Mouse (Mus musculus): ENCODE results near the gene Olfr806. TPM values are rescaled to one million over a fixed set of nuclear protein-coding genes. Genes with fewer than 3 reads are reported as not detected.

The Olfr806 gene
- not detected in 2 replicates for polyA plus RNA-seq (2015; fragmentation: Nextera tagmentation; extraction: Ambion mirVana)

DNA sequence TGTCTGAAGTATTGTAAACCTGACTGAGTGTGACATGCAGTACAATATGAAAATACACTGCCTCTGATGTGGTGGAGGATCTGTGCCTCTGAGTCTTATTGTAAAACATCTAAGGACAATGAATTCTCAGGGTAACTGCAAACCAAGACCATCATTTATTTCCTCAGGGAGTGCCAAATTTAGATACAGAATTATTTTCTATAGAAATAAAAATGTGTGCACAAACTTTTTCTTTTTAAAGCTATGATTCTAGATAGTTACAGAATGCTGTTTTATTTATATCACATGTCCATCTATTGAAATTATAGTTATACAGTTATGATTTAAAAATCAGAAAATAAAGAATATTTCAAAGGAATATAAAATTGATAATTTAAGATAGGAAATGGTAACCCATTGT is at the start of gene Olfr806:
Gene Olfr806 (minus strand): TSS at position 101 of the 400 bp plus-strand sequence.
- no peak within 1 kb of the TSS for H3K9ac ChIP-seq
- no peaks in the 10 kb centered on the region for H3K36me3 ChIP-seq
- H3K9me3 ChIP-seq = no peaks in the 10 kb centered on the region
- no peak within 1 kb of the TSS for H3K27ac ChIP-seq (replicated peaks)
- H3K4me2 ChIP-seq = no peak within 1 kb of the TSS
- H3K27me3 ChIP-seq = no peaks in the 10 kb centered on the region
- no peak within 1 kb of the TSS for H3K4me3 ChIP-seq
- H3K4me1 ChIP-seq (replicated peaks) = no peaks in the 10 kb centered on the region
- no peak for ATAC-seq (ENCODE audit: low read depth)

DNA sequence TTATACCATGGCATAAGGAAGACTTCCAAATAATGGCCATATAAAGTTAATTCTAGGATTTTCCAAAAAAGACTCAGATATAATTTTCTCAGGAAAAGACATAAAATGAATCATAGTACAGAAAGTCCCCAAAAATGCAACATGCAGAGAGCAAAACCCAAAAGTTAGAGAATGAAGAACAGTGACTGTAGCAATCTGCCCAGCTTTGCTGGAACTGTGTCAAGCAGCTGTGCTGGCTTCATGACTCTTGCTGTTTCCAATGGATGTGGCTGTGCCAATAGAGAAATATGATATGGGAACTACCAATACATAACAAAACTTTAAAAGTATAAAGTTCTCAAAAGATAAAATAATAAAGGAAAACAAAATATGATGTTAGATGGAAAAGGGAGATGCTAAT is 36.4 kb upstream of the Olfr806 start:
- no peaks in the 10 kb centered on the region for H3K36me3 ChIP-seq
- no peaks in the 10 kb centered on the region for H3K9me3 ChIP-seq
- no peak overlapping the region for H3K4me3 ChIP-seq
- H3K4me2 ChIP-seq = no peak overlapping the region
- H3K27ac ChIP-seq (replicated peaks) = no peak overlapping the region
- H3K27me3 ChIP-seq = no peaks in the 10 kb centered on the region
- no peaks in the 10 kb centered on the region for H3K4me1 ChIP-seq (replicated peaks)
- no peak overlapping the region for H3K9ac ChIP-seq
- ATAC-seq (ENCODE audit: low read depth) = no peak

DNA sequence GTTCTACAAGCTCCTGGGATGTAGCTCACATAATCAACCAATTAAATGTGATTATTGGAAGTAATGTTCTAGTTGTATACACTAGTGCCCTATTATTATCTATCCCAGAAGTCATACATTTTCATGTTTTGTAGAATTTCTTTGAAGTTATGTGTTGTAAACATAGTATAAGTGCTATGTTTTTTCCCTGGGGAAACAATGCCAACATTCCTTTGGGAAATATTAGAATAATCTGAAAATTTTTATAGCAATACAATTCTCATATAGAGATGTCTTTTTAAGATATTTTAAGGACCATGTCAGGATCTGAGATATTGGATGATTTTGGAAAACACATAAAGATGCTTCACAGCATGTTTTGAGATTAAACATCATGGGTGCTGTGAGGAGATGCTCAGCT is 32.6 kb upstream of the Olfr806 start, which contains the start of gene Olfr809:
Gene Olfr809 (plus strand): TSS at position 301 of the 400 bp plus-strand sequence.
- ATAC-seq (ENCODE audit: low read depth) = no peak
- no peak within 1 kb of the TSS for H3K27ac ChIP-seq (replicated peaks)
- no peaks in the 10 kb centered on the region for H3K36me3 ChIP-seq
- H3K4me2 ChIP-seq = no peak within 1 kb of the TSS
- no peaks in the 10 kb centered on the region for H3K4me1 ChIP-seq (replicated peaks)
- no peaks in the 10 kb centered on the region for H3K9me3 ChIP-seq
- no peak within 1 kb of the TSS for H3K4me3 ChIP-seq
- no peak within 1 kb of the TSS for H3K9ac ChIP-seq
- H3K27me3 ChIP-seq = no peaks in the 10 kb centered on the region

DNA sequence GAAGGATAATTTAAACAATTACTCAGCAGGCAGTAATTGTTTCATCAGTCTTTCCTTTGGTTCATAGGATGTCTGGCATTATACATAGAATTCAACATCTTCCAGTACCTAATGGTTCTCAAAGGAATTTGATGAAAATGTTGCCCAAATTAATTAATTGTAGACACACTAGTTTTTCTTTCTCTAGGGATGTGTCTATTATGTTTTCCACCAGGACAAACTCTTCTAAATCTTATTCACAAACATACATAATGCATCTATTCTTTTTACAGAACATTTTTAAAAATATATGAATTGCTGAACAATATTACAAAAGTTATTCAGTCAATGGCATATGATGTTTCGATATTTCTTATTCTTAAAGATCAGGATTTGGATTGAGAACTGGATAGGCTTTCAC is 23.5 kb upstream of the Olfr806 start, which contains the start of gene Olfr808:
Gene Olfr808 (plus strand): TSS at position 301 of the 400 bp plus-strand sequence.
- Histone ChIP-seq H3K27me3 (no peaks in the 10 kb centered on the region), H3K27ac (replicated peaks) (no peak within 1 kb of the TSS), H3K9me3 (no peaks in the 10 kb centered on the region), H3K9ac (no peak within 1 kb of the TSS), H3K4me1 (replicated peaks) (no peaks in the 10 kb centered on the region), H3K4me2 (no peak within 1 kb of the TSS), H3K4me3 (no peak within 1 kb of the TSS), H3K36me3 (no peaks in the 10 kb centered on the region)
- ATAC-seq (ENCODE audit: low read depth) = no peak
- WGBS = 94% methylated on average over 1 of the region's 1 CpGs

DNA sequence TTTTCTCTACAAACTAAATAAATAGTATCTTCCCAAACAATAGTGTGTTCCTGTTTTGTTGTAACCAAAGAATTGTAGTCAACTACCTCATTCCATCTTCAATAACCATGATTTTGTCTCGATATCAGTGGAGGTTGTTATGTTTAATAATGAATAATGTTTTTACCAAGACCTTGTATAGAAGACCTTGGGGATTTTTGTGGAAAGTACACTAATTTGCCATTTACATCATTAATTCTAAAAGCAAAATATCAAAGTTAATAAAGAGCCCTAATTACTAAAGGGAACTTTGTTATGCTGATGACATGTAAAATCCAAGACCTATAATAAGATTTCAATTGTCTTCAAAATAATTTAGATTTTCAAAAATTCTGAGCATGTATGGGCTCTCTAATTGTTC is 16.0 kb upstream of the Olfr806 start, which contains the start of gene Olfr807:
Gene Olfr807 (minus strand): TSS at position 101 of the 400 bp plus-strand sequence.
- no peaks in the 10 kb centered on the region for H3K4me1 ChIP-seq (replicated peaks)
- no peak for ATAC-seq (ENCODE audit: low read depth)
- no peak within 1 kb of the TSS for H3K4me3 ChIP-seq
- H3K27me3 ChIP-seq = no peaks in the 10 kb centered on the region
- H3K36me3 ChIP-seq = no peaks in the 10 kb centered on the region
- no peaks in the 10 kb centered on the region for H3K9me3 ChIP-seq
- H3K4me2 ChIP-seq = no peak within 1 kb of the TSS
- WGBS = 86% methylated on average over 1 of the region's 1 CpGs
- no peak within 1 kb of the TSS for H3K27ac ChIP-seq (replicated peaks)
- no peak within 1 kb of the TSS for H3K9ac ChIP-seq

DNA sequence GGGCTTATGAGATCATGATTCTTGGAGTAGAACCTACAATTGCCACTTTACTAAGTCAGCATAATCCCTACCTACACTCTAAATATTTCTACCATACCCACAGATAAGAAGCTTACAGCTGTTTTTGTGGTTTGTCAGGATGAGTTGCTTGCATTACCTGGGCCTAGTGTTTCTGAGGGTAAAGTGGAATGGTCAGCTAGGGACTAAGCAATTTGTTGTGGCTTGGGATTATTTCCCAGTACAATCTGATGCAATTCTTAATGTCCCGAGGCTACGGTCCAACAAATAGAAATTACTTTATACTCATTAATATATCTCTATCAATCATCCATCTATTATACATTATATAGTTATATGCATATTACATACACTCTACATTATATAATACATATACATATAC is 12.4 kb downstream of the Olfr806 start, which contains the start of gene Olfr805:
Gene Olfr805 (minus strand): TSS at position 101 of the 400 bp plus-strand sequence.
- H3K27ac ChIP-seq (replicated peaks) = no peak within 1 kb of the TSS
- no peaks in the 10 kb centered on the region for H3K36me3 ChIP-seq
- no peak within 1 kb of the TSS for H3K4me3 ChIP-seq
- ATAC-seq (ENCODE audit: low read depth) = no peak
- H3K4me2 ChIP-seq = no peak within 1 kb of the TSS
- 87% methylated on average over 2 of the region's 2 CpGs for WGBS
- H3K4me1 ChIP-seq (replicated peaks) = no peaks in the 10 kb centered on the region
- H3K27me3 ChIP-seq = no peaks in the 10 kb centered on the region
- no peak within 1 kb of the TSS for H3K9ac ChIP-seq
- no peaks in the 10 kb centered on the region for H3K9me3 ChIP-seq

DNA sequence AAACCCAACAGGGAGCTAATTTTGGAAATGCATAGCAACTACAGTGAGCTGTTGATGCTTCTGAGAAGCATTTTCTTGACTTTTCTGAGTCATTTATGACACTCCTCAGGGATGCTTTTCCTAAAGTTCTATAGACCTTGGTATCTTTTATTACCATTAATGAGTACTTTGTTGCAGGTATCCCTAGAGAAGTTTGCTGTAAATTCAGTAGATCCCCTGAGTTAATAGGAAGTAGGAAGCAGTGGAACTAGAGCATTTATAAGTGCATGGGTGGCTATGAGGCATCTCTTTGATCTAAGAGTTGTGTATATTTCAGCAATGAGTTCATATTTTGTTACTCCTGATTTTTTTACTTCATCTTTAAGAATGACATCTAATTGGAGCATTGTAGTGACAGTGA is 38.8 kb downstream of the Olfr806 start, which contains the start of gene Olfr804:
Gene Olfr804 (plus strand): TSS at position 301 of the 400 bp plus-strand sequence.
- no peak for ATAC-seq (ENCODE audit: low read depth)
- no peak within 1 kb of the TSS for H3K9ac ChIP-seq
- no peaks in the 10 kb centered on the region for H3K36me3 ChIP-seq

DNA sequence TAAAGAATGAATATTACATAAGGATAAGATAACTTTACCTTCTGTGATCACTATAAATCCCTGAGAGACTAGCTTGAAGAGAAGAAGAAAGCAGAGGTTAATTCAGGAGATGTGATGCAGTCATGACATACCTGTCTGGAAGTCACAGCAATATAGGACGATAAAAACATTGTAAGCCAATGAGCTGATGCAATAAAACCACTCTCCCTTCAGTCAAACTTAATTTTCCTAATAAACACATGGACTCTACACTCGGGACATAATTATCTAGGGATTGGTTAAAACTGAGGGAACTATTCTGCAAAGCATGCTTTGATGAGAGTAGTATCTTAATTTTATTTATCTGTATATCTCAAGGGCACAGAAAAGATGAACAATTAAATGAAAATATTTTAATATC is 47.5 kb downstream of the Olfr806 start, which contains the start of gene Olfr803:
Gene Olfr803 (minus strand): TSS at position 101 of the 400 bp plus-strand sequence.
- Histone ChIP-seq H3K36me3 (no peaks in the 10 kb centered on the region), H3K27ac (replicated peaks) (no peak within 1 kb of the TSS), H3K27me3 (no peaks in the 10 kb centered on the region), H3K4me1 (replicated peaks) (no peaks in the 10 kb centered on the region), H3K9me3 (no peaks in the 10 kb centered on the region), H3K9ac (no peak within 1 kb of the TSS), H3K4me2 (no peak within 1 kb of the TSS), H3K4me3 (no peak within 1 kb of the TSS)
- no peak for ATAC-seq (ENCODE audit: low read depth)
- 77% methylated on average over 2 of the region's 2 CpGs for WGBS

More for the DNA sequence above, 38.8 kb downstream of the Olfr806 start, which contains the start of gene Olfr804:
- H3K4me2 ChIP-seq = no peak within 1 kb of the TSS
- no peaks in the 10 kb centered on the region for H3K9me3 ChIP-seq
- H3K4me1 ChIP-seq (replicated peaks) = no peaks in the 10 kb centered on the region
- no peaks in the 10 kb centered on the region for H3K27me3 ChIP-seq
- no peak within 1 kb of the TSS for H3K4me3 ChIP-seq
- H3K27ac ChIP-seq (replicated peaks) = no peak within 1 kb of the TSS

DNA sequence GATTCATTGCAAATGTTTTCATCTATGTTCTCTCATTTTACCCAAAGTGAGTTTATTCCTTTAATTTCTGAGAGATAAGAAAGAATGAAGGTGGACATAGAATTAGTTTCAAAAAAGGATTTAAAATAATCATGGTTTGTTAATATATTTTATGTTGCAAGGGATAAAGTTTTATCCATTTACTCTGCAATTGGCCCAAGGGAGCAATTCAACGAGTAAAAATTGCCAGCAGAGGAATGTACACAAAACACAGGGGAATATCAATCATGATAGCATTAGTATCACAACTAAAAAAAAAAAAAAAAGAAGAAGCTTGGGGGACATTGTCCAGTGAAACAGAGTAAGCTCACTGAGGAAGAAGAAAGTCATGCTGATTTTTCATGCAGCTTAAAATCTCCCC is 53.7 kb downstream of the Olfr806 start, which contains the start of gene Olfr802:
Gene Olfr802 (minus strand): TSS at position 101 of the 400 bp plus-strand sequence.
- H3K4me3 ChIP-seq = no peak within 1 kb of the TSS
- H3K36me3 ChIP-seq = no peaks in the 10 kb centered on the region
- no peak for ATAC-seq (ENCODE audit: low read depth)
- no peaks in the 10 kb centered on the region for H3K27me3 ChIP-seq
- 67% methylated on average over 1 of the region's 1 CpGs for WGBS
- no peak within 1 kb of the TSS for H3K4me2 ChIP-seq
- H3K4me1 ChIP-seq (replicated peaks) = no peaks in the 10 kb centered on the region
- no peak within 1 kb of the TSS for H3K27ac ChIP-seq (replicated peaks)
- no peak within 1 kb of the TSS for H3K9ac ChIP-seq
- H3K9me3 ChIP-seq = no peaks in the 10 kb centered on the region

Small RNA genes within 50 kb of the gene (microRNA-seq; reads per million reads assigned to microRNA genes)
- gene Gm24485 = not detected

Other genes starting within 250 kb of the Olfr806 start
- gene Olfr790, start 243.4 kb downstream of the Olfr806 start, polyA plus RNA-seq (2015; fragmentation: Nextera tagmentation; extraction: Ambion mirVana) = not detected in 2 replicates
- not detected in 2 replicates for gene Olfr791, start 220.1 kb downstream of the Olfr806 start, polyA plus RNA-seq (2015; fragmentation: Nextera tagmentation; extraction: Ambion mirVana)
- gene Olfr792, start 202.8 kb downstream of the Olfr806 start, polyA plus RNA-seq (2015; fragmentation: Nextera tagmentation; extraction: Ambion mirVana) = not detected in 2 replicates
- gene Olfr794, start 174.3 kb downstream of the Olfr806 start, polyA plus RNA-seq (2015; fragmentation: Nextera tagmentation; extraction: Ambion mirVana) = not detected in 2 replicates
- not detected in 2 replicates for gene Olfr796, start 129.4 kb downstream of the Olfr806 start, polyA plus RNA-seq (2015; fragmentation: Nextera tagmentation; extraction: Ambion mirVana)
- gene Olfr798, start 114.0 kb downstream of the Olfr806 start, polyA plus RNA-seq (2015; fragmentation: Nextera tagmentation; extraction: Ambion mirVana) = not detected in 2 replicates
- not detected in 2 replicates for gene Olfr799, start 104.4 kb downstream of the Olfr806 start, polyA plus RNA-seq (2015; fragmentation: Nextera tagmentation; extraction: Ambion mirVana)
- gene Olfr800, start 84.2 kb downstream of the Olfr806 start, polyA plus RNA-seq (2015; fragmentation: Nextera tagmentation; extraction: Ambion mirVana) = not detected in 2 replicates
- not detected in 2 replicates for gene Olfr801, start 68.1 kb downstream of the Olfr806 start, polyA plus RNA-seq (2015; fragmentation: Nextera tagmentation; extraction: Ambion mirVana)
- 0.03 TPM in 1 of 2 replicates, not detected in the other for gene Olfr802, start 53.8 kb downstream of the Olfr806 start, polyA plus RNA-seq (2015; fragmentation: Nextera tagmentation; extraction: Ambion mirVana)
- gene Olfr803, start 47.6 kb downstream of the Olfr806 start, polyA plus RNA-seq (2015; fragmentation: Nextera tagmentation; extraction: Ambion mirVana) = not detected in 2 replicates
- not detected in 2 replicates for gene Olfr804, start 38.7 kb downstream of the Olfr806 start, polyA plus RNA-seq (2015; fragmentation: Nextera tagmentation; extraction: Ambion mirVana)
- not detected in 2 replicates for gene Olfr805, start 12.5 kb downstream of the Olfr806 start, polyA plus RNA-seq (2015; fragmentation: Nextera tagmentation; extraction: Ambion mirVana)
- not detected in 2 replicates for gene Olfr807, start 15.9 kb upstream of the Olfr806 start, polyA plus RNA-seq (2015; fragmentation: Nextera tagmentation; extraction: Ambion mirVana)
- gene Olfr808, start 23.6 kb upstream of the Olfr806 start, polyA plus RNA-seq (2015; fragmentation: Nextera tagmentation; extraction: Ambion mirVana) = not detected in 2 replicates
- not detected in 2 replicates for gene Olfr809, start 32.7 kb upstream of the Olfr806 start, polyA plus RNA-seq (2015; fragmentation: Nextera tagmentation; extraction: Ambion mirVana)
- not detected in 2 replicates for gene Olfr810, start 53.0 kb upstream of the Olfr806 start, polyA plus RNA-seq (2015; fragmentation: Nextera tagmentation; extraction: Ambion mirVana)
- not detected in 2 replicates for gene Olfr811, start 62.5 kb upstream of the Olfr806 start, polyA plus RNA-seq (2015; fragmentation: Nextera tagmentation; extraction: Ambion mirVana)
- gene Olfr812, start 104.2 kb upstream of the Olfr806 start, polyA plus RNA-seq (2015; fragmentation: Nextera tagmentation; extraction: Ambion mirVana) = not detected in 2 replicates
- not detected in 2 replicates for gene Olfr813, start 113.4 kb upstream of the Olfr806 start, polyA plus RNA-seq (2015; fragmentation: Nextera tagmentation; extraction: Ambion mirVana)
- gene Olfr814, start 137.9 kb upstream of the Olfr806 start, polyA plus RNA-seq (2015; fragmentation: Nextera tagmentation; extraction: Ambion mirVana) = not detected in 2 replicates
- gene Olfr815, start 163.9 kb upstream of the Olfr806 start, polyA plus RNA-seq (2015; fragmentation: Nextera tagmentation; extraction: Ambion mirVana) = not detected in 2 replicates
- gene Olfr816, start 173.7 kb upstream of the Olfr806 start, polyA plus RNA-seq (2015; fragmentation: Nextera tagmentation; extraction: Ambion mirVana) = not detected in 2 replicates
- not detected in 2 replicates for gene Olfr818, start 207.2 kb upstream of the Olfr806 start, polyA plus RNA-seq (2015; fragmentation: Nextera tagmentation; extraction: Ambion mirVana)
- gene Olfr819, start 225.3 kb upstream of the Olfr806 start, polyA plus RNA-seq (2015; fragmentation: Nextera tagmentation; extraction: Ambion mirVana) = not detected in 2 replicates
- gene Olfr247, start 234.2 kb upstream of the Olfr806 start, polyA plus RNA-seq (2015; fragmentation: Nextera tagmentation; extraction: Ambion mirVana) = not detected in 2 replicates
- not detected in 2 replicates for gene Gm10310, start 243.1 kb upstream of the Olfr806 start, polyA plus RNA-seq (2015; fragmentation: Nextera tagmentation; extraction: Ambion mirVana)